Mouse (Mus musculus) G1E (cell line): ENCODE measurements around the gene Epha1. TPM values are rescaled to one million over a fixed set of nuclear protein-coding genes. Genes with fewer than 3 reads are reported as not detected.

Experiments
- ATAC-seq: 2 replicates; pipeline ENCODE4 v1.8.0; 2016; ENCODE audit warnings: mild to moderate bottlenecking; ENCODE audit not compliant: insufficient number of reproducible peaks, poor library complexity, low FRiP score, severe bottlenecking; ENCODE audit errors: extremely low read depth
- DNase-seq: peaks from one replicate; pipeline ENCODE4 v3.0.0; 2012; ENCODE audit warnings: low spot score
- H3K27me3 ChIP-seq: 2 replicates; pipeline ENCODE4 v1.6.1; 2012; ENCODE audit warnings: mild to moderate bottlenecking, low read length, inconsistent platforms; ENCODE audit not compliant: insufficient read depth
- H3K36me3 ChIP-seq: replicated peaks from 2 replicates; pipeline ENCODE3; 2012; ENCODE audit warnings: mild to moderate bottlenecking, inconsistent platforms
- H3K4me1 ChIP-seq: 2 replicates; pipeline ENCODE4 v1.6.1; 2012; ENCODE audit warnings: low read depth, low read length, inconsistent platforms, mixed read lengths; ENCODE audit not compliant: insufficient read depth
- H3K4me3 ChIP-seq: 2 replicates; pipeline ENCODE4 v1.5.1; 2012; ENCODE audit warnings: low read depth, mild to moderate bottlenecking, inconsistent platforms, low read length, moderate library complexity, mixed read lengths
- H3K9me3 ChIP-seq: replicated peaks from 2 replicates; pipeline ENCODE4 v1.6.1; 2012; ENCODE audit warnings: inconsistent platforms
- CTCF ChIP-seq: IDR thresholded peaks from 2 replicates; pipeline ENCODE4 v1.5.1; 2012; ENCODE audit warnings: low read depth, low read length, inconsistent platforms, mixed read lengths
- GATA1 ChIP-seq: IDR thresholded peaks from 2 replicates; pipeline ENCODE4 v1.6.1; 2012; ENCODE audit warnings: borderline replicate concordance, low read length, inconsistent platforms, mixed read lengths
- GATA2 ChIP-seq: IDR thresholded peaks from 2 replicates; pipeline ENCODE4 v1.6.1; 2012; ENCODE audit warnings: low read depth, low read length, inconsistent platforms, borderline replicate concordance
- POLR2AphosphoS5 ChIP-seq: IDR thresholded peaks from 2 replicates; pipeline ENCODE4 v1.6.1; 2012; ENCODE audit warnings: low read depth, low read length, inconsistent platforms; ENCODE audit not compliant: insufficient replicate concordance
- TAL1 ChIP-seq: conservative IDR thresholded peaks from 2 replicates; pipeline ENCODE4 v1.6.1; 2012; ENCODE audit warnings: low read depth, low read length, inconsistent platforms, mixed read lengths
- polyA plus RNA-seq: library from polyadenylated mRNA; stranded (reverse); fragments of >175 nt; gene quantifications from 2 replicates; pipeline ENCODE4 v1.2.3, GENCODE M21; 2012
- total RNA-seq, 2 experiments: library from RNA; stranded (forward) in 1 of 2; stranded (reverse) in 1 of 2; fragments of 200-1000 nt in 1 of 2; fragments of >200 nt in 1 of 2; fragmentation: Nextera tagmentation in 1 of 2; gene quantifications; 2 replicates each; pipeline ENCODE4 v1.2.3; 2014 to 2017

Gene Epha1
- total and polyA plus RNA-seq, 3 experiments = not detected

- Histone ChIP-seq H3K4me1 (peaks cover 20% of the 10 kb centered on the region), H3K9me3 (no peaks in the 10 kb centered on the region), H3K27me3 (peaks cover 5% of the 10 kb centered on the region), H3K36me3 (peaks cover 38% of the 10 kb centered on the region), H3K4me3 (no peak overlapping the region)
- TF ChIP-seq GATA2 (no peak), GATA1 (no peak)
- ATAC-seq = no peak
- no peak for DNase-seq
Measured at GRCm38 (mm10) chr6:42357901-42358300, 15.2 kb downstream of the Epha1 start.

- Histone ChIP-seq H3K4me3 (no peak overlapping the region), H3K4me1 (peaks cover 29% of the 10 kb centered on the region), H3K9me3 (no peaks in the 10 kb centered on the region), H3K36me3 (peaks cover 38% of the 10 kb centered on the region), H3K27me3 (no peaks in the 10 kb centered on the region)
- ATAC-seq (no peak), DNase-seq (no peak)
- TF ChIP-seq POLR2AphosphoS5 (no peak), GATA1 (no peak), TAL1 (no peak), CTCF (no peak), GATA2 (no peak)
Measured at GRCm38 (mm10) chr6:42356913-42357312, 16.2 kb downstream of the Epha1 start.

GRCm38 (mm10) chr6:42355794-42356600 is 17.1 kb downstream of the Epha1 start:
- ATAC-seq = no peak
- H3K36me3 ChIP-seq = peaks cover 44% of the 10 kb centered on the region

GRCm38 (mm10) chr6:42355366-42355765 is 17.7 kb downstream of the Epha1 start:
- TF ChIP-seq TAL1 (no peak), GATA1 (no peak), CTCF (no peak), GATA2 (no peak), POLR2AphosphoS5 (no peak)
- Histone ChIP-seq H3K9me3 (no peaks in the 10 kb centered on the region), H3K4me1 (peaks cover 44% of the 10 kb centered on the region), H3K36me3 (peaks cover 44% of the 10 kb centered on the region), H3K4me3 (no peak overlapping the region), H3K27me3 (peaks cover 5% of the 10 kb centered on the region; the same call in 1 of the 2 replicates)
- ATAC-seq (no peak), DNase-seq (no peak)

More at GRCm38 (mm10) chr6:42355794-42356600, 17.1 kb downstream of the Epha1 start:
- DNase-seq = no peak
- 0 out of 2 replicates have a peak, but pooled peaks cover under 1% of the 10 kb centered on the region for H3K27me3 ChIP-seq
- H3K4me1 ChIP-seq = peaks cover 38% of the 10 kb centered on the region
- H3K9me3 ChIP-seq = no peaks in the 10 kb centered on the region
- TF ChIP-seq GATA2 = no peak
- TF ChIP-seq POLR2AphosphoS5 = no peak
- no peak for TF ChIP-seq CTCF
- TF ChIP-seq GATA1 = no peak
- no peak for TF ChIP-seq TAL1
- no peak overlapping the region for H3K4me3 ChIP-seq

- H3K9me3 ChIP-seq = no peaks in the 10 kb centered on the region
- peaks cover 49% of the 10 kb centered on the region for H3K4me1 ChIP-seq
- peaks cover 5% of the 10 kb centered on the region; the same call in 1 of the 2 replicates for H3K27me3 ChIP-seq
- peak; percentile 50 for ATAC-seq
- TF ChIP-seq CTCF (no peak), GATA1 (no peak), GATA2 (no peak), POLR2AphosphoS5 (no peak), TAL1 (no peak)
- no peak overlapping the region; the same call in 1 of the 2 replicates for H3K4me3 ChIP-seq
- H3K36me3 ChIP-seq = peaks cover 41% of the 10 kb centered on the region
- DNase-seq = peak; percentile 25
Measured at GRCm38 (mm10) chr6:42354076-42355019, 18.7 kb downstream of the Epha1 start.

GRCm38 (mm10) chr6:42353180-42353579 is 19.9 kb downstream of the Epha1 start:
- H3K36me3 ChIP-seq = peaks cover 34% of the 10 kb centered on the region
- ATAC-seq = peak; percentile 24

More at GRCm38 (mm10) chr6:42353180-42353579, 19.9 kb downstream of the Epha1 start:
- peak; percentile 25 for DNase-seq
- H3K4me3 ChIP-seq = no peak overlapping the region
- H3K27me3 ChIP-seq = peaks cover 5% of the 10 kb centered on the region; the same call in 1 of the 2 replicates
- H3K9me3 ChIP-seq = no peaks in the 10 kb centered on the region
- peaks cover 57% of the 10 kb centered on the region for H3K4me1 ChIP-seq
- TF ChIP-seq GATA2 = no peak
- TF ChIP-seq POLR2AphosphoS5 = no peak
- TF ChIP-seq TAL1 = no peak
- TF ChIP-seq CTCF = no peak
- TF ChIP-seq GATA1 = no peak
